Mouse (Mus musculus) heart, postnatal 0 days (tissue): Measurements from ENCODE around the gene Bcl3. TPM values are rescaled to one million over a fixed set of nuclear protein-coding genes. Genes with fewer than 3 reads are reported as not detected.

ENCODE experiments used
- ATAC-seq: fragments of 200-750 bp; cut with Nextera tagmentation; 2 replicates; pipeline ENCODE4 v1.8.0; 2017; ENCODE audit warnings: low read depth, moderate number of reproducible peaks, moderate library complexity; ENCODE audit not compliant: insufficient read depth
- DNase-seq: peaks from one replicate; pipeline ENCODE4 v3.0.0-alpha.2; 2016; ENCODE audit warnings: low spot score
- H3K27ac ChIP-seq: fragments of 300-500 bp; sonication (generic); 2 replicates; pipeline ENCODE4 v1.5.1; 2014; ENCODE audit warnings: low read depth, mild to moderate bottlenecking
- H3K27me3 ChIP-seq: fragments of 300-500 bp; sonication (generic); 2 replicates; pipeline ENCODE4 v1.6.1; 2014; ENCODE audit warnings: low read length, mixed read lengths; ENCODE audit not compliant: control insufficient read depth, insufficient read depth
- H3K36me3 ChIP-seq: fragments of 300-500 bp; sonication (generic); replicated peaks from 2 replicates; pipeline ENCODE4 v1.6.1; 2014; ENCODE audit warnings: low read length, mixed read lengths; ENCODE audit not compliant: control insufficient read depth, insufficient read depth
- H3K4me1 ChIP-seq: fragments of 300-500 bp; sonication (generic); 2 replicates; pipeline ENCODE4 v1.6.1; 2014; ENCODE audit warnings: antibody characterized with exemption; ENCODE audit not compliant: control insufficient read depth, insufficient read depth
- H3K4me2 ChIP-seq: fragments of 300-500 bp; sonication (generic); 2 replicates; pipeline ENCODE4 v1.6.1; 2014; ENCODE audit warnings: low read depth, mild to moderate bottlenecking, low read length, moderate library complexity
- H3K4me3 ChIP-seq: fragments of 300-500 bp; sonication (generic); 2 replicates; pipeline ENCODE4 v1.5.1; 2014; ENCODE audit warnings: low read depth, low read length
- H3K9ac ChIP-seq: fragments of 300-500 bp; sonication (generic); replicated peaks from 2 replicates; pipeline ENCODE4 v1.6.1; 2014; ENCODE audit warnings: low read depth, low read length, mixed read lengths
- H3K9me3 ChIP-seq: fragments of 300-500 bp; sonication (generic); replicated peaks from 2 replicates; pipeline ENCODE4 v1.6.1; 2016; ENCODE audit warnings: low read length; ENCODE audit not compliant: control insufficient read depth
- CTCF ChIP-seq: IDR thresholded peaks from 2 replicates; pipeline ENCODE4 v1.5.1; 2016; ENCODE audit warnings: antibody characterized with exemption, control low read depth, low read depth
- EP300 ChIP-seq: IDR thresholded peaks from 2 replicates; pipeline ENCODE4 v1.6.1; 2016; ENCODE audit warnings: antibody characterized with exemption, low read depth
- WGBS: fragments of 180-500 bp; shearing (Covaris S2); extraction: QIAGEN DNeasy Blood & Tissue Kit; methylation state at CpG from one replicate; pipeline ENCODE4 v1.1.7; 2014; 5-methylcytosine and 5-hydroxymethylcytosine counted together
- polyA plus RNA-seq: library from polyadenylated mRNA; unstranded; fragments of >200 nt; fragmentation: Nextera tagmentation; extraction: Ambion mirVana; gene quantifications from 2 replicates; pipeline ENCODE4 v1.2.1, GENCODE M21; 2015
- total RNA-seq: library from RNA; depleted of rRNA; stranded (reverse); fragments of >200 nt; gene quantifications from 2 replicates; pipeline ENCODE4 v1.2.3, GENCODE M21; 2014; ENCODE audit warnings: low replicate concordance

Bcl3 gene
- total and polyA plus RNA-seq, 2 experiments from 2014 or later, result 1.6 to 6.7 TPM

- peaks cover 41% of the 10 kb centered on the region for H3K27me3 ChIP-seq
- no peak overlapping the region for H3K27ac ChIP-seq
- no peaks in the 10 kb centered on the region for H3K36me3 ChIP-seq
- no peak overlapping the region for H3K4me3 ChIP-seq
- 82% methylated on average over 19 of the region's 20 CpGs for WGBS
- H3K9ac ChIP-seq, result no peak overlapping the region
- TF ChIP-seq EP300 (no peak), CTCF (no peak)
- DNase-seq (no peak), ATAC-seq (no peak)
- no peaks in the 10 kb centered on the region for H3K9me3 ChIP-seq
- H3K4me2 ChIP-seq, result no peak overlapping the region
- no peaks in the 10 kb centered on the region for H3K4me1 ChIP-seq
Measured at GRCm38 (mm10) chr7:19853526-19853925, 31.0 kb upstream of the Bcl3 start.

GRCm38 (mm10) chr7:19851858-19852570, 29.4 kb upstream of the Bcl3 start, which contains the start of gene Gm19345:
Gm19345 (plus strand) TSS chr7:19852003.
- Histone ChIP-seq H3K4me3 (0 out of 2 replicates have a peak within 1 kb of the TSS, but pooled peaks have one; percentile 2), H3K27ac (no peak within 1 kb of the TSS), H3K4me2 (no peak within 1 kb of the TSS), H3K4me1 (no peaks in the 10 kb centered on the region), H3K27me3 (peaks cover 41% of the 10 kb centered on the region), H3K9ac (no peak within 1 kb of the TSS), H3K9me3 (no peaks in the 10 kb centered on the region), H3K36me3 (no peaks in the 10 kb centered on the region)
- WGBS, result 4% methylated on average over 25 of the region's 33 CpGs
- ATAC-seq (peak; percentile 22; the same call in 1 of the 2 replicates), DNase-seq (no peak)
- TF ChIP-seq EP300, result no peak
- no peak for TF ChIP-seq CTCF

- TF ChIP-seq CTCF (no peak), EP300 (no peak)
- no peaks in the 10 kb centered on the region for H3K4me1 ChIP-seq
- no peak overlapping the region for H3K4me3 ChIP-seq
- 60% methylated on average over 15 of the region's 15 CpGs for WGBS
- no peaks in the 10 kb centered on the region for H3K9me3 ChIP-seq
- ATAC-seq (no peak), DNase-seq (no peak)
- no peak overlapping the region for H3K9ac ChIP-seq
- H3K36me3 ChIP-seq, result no peaks in the 10 kb centered on the region
- no peak overlapping the region for H3K4me2 ChIP-seq
- peaks cover 19% of the 10 kb centered on the region for H3K27me3 ChIP-seq
- H3K27ac ChIP-seq, result peak overlapping the region; percentile 43; the same call in 1 of the 2 replicates
Measured at GRCm38 (mm10) chr7:19844521-19845171, 22.1 kb upstream of the Bcl3 start.

GRCm38 (mm10) chr7:19843561-19843960, 21.0 kb upstream of the Bcl3 start:
- Histone ChIP-seq H3K36me3 (no peaks in the 10 kb centered on the region), H3K9me3 (no peaks in the 10 kb centered on the region), H3K4me2 (no peak overlapping the region), H3K27ac (no peak overlapping the region; the same call in 1 of the 2 replicates), H3K27me3 (peaks cover 19% of the 10 kb centered on the region), H3K4me1 (no peaks in the 10 kb centered on the region), H3K4me3 (no peak overlapping the region), H3K9ac (no peak overlapping the region)
- ATAC-seq (peak; percentile 79; the same call in 1 of the 2 replicates), DNase-seq (peak; percentile 69)
- no peak for TF ChIP-seq EP300
- TF ChIP-seq CTCF, result peak; percentile 84
- WGBS, result 4% methylated on average over 11 of the region's 11 CpGs

GRCm38 (mm10) chr7:19842885-19843504, 20.4 kb upstream of the Bcl3 start:
- ATAC-seq (no peak), DNase-seq (no peak)
- TF ChIP-seq CTCF (no peak), EP300 (no peak)
- Histone ChIP-seq H3K4me1 (no peaks in the 10 kb centered on the region), H3K4me3 (no peak overlapping the region), H3K27ac (no peak overlapping the region), H3K9me3 (no peaks in the 10 kb centered on the region), H3K9ac (no peak overlapping the region), H3K27me3 (peaks cover 19% of the 10 kb centered on the region), H3K4me2 (no peak overlapping the region), H3K36me3 (no peaks in the 10 kb centered on the region)
- 26% methylated on average over 19 of the region's 19 CpGs for WGBS
